Mouse (Mus musculus) macrophage (primary cell): ENCODE data around the gene Rrp36. TPM values are rescaled to one million over a fixed set of nuclear protein-coding genes. Genes with fewer than 3 reads are reported as not detected.

Experiments
- H3K27ac ChIP-seq: fragments of 350-480 bp; formaldehyde crosslinking; 2 replicates; pipeline ENCODE4 v1.9.0; 2021
- H3K36me3 ChIP-seq: fragments of 350-480 bp; formaldehyde crosslinking; 2 replicates; pipeline ENCODE4 v1.9.0; 2021; ENCODE audit errors: inconsistent target
- H3K4me3 ChIP-seq: fragments of 350-480 bp; formaldehyde crosslinking; 2 replicates; pipeline ENCODE4 v1.9.0; 2021; ENCODE audit errors: inconsistent target
- H3K79me2 ChIP-seq: fragments of 350-480 bp; formaldehyde crosslinking; 2 replicates; pipeline ENCODE4 v1.9.0; 2021; ENCODE audit errors: inconsistent target
- WGBS: methylation state at CpG from one replicate; pipeline ENCODE4 v1.1.7; 2026; ENCODE audit warnings: inconsistent platforms; ENCODE audit not compliant: missing documents; 5-methylcytosine and 5-hydroxymethylcytosine counted together
- polyA plus RNA-seq: library from polyadenylated mRNA; stranded (reverse); fragments of 250-400 nt; gene quantifications from 3 replicates; pipeline ENCODE4 v1.2.4, GENCODE M21; 2018; ENCODE audit warnings: inconsistent platforms
- total RNA-seq, 78 experiments: library from RNA; depleted of rRNA; stranded (reverse); fragments of 250-400 nt; gene quantifications; 1 replicate in 9 of 78; 2 replicates in 24 of 78; 3 replicates in 43 of 78; 4 replicates in 2 of 78; pipeline ENCODE4 v1.2.4; 2018; ENCODE audit warnings: inconsistent platforms in 56 of 78

The Rrp36 gene
- 10 to 100 TPM in 24 of 26 experiments, 1 to 10 TPM in 2; 7.2 to 26.0 (median 17.8) TPM for total RNA-seq (2018; cell fraction: chromatin; rRNA removed)
- 10 to 100 TPM; 23.3 to 43.0 (median 35.7) TPM for total RNA-seq (2018; cell fraction: cytosol; rRNA removed)
- 10 to 100 TPM; 10.2 to 32.5 (median 19.9) TPM for total RNA-seq (2018; cell fraction: nucleus; rRNA removed)
- polyA plus RNA-seq: 30.5 to 52.1 TPM (median 39.7 TPM) in 3 replicates

GRCm38 (mm10) chr17:46673850-46674529 is at the start of gene Rrp36:
TSS of gene Rrp36 (minus strand) at chr17:46674352.
- 1% methylated on average over 42 of the region's 43 CpGs for WGBS
- Histone ChIP-seq H3K27ac (peak within 1 kb of the TSS; percentile 62), H3K79me2 (peaks cover 54% of the 10 kb centered on the region), H3K36me3 (peaks cover 47% of the 10 kb centered on the region), H3K4me3 (peak within 1 kb of the TSS; percentile 91)

GRCm38 (mm10) chr17:46721077-46721476 is 46.9 kb upstream of the Rrp36 start:
- 97% methylated on average over 7 of the region's 7 CpGs for WGBS
- Histone ChIP-seq H3K36me3 (peaks cover 15% of the 10 kb centered on the region; the same call in 1 of the 2 replicates), H3K79me2 (no peaks in the 10 kb centered on the region), H3K27ac (no peak overlapping the region), H3K4me3 (no peak overlapping the region)

- WGBS: 95% methylated on average over 9 of the region's 11 CpGs
- H3K36me3 ChIP-seq: peaks cover 21% of the 10 kb centered on the region
- H3K4me3 ChIP-seq: no peak overlapping the region
Observed at GRCm38 (mm10) chr17:46714756-46715481, 40.8 kb upstream of the Rrp36 start.

GRCm38 (mm10) chr17:46713849-46714248 is 39.7 kb upstream of the Rrp36 start:
- no peak overlapping the region for H3K27ac ChIP-seq
- WGBS: 92% methylated on average over 9 of the region's 9 CpGs
- H3K79me2 ChIP-seq: peaks cover 21% of the 10 kb centered on the region
- no peak overlapping the region for H3K4me3 ChIP-seq
- H3K36me3 ChIP-seq: peaks cover 21% of the 10 kb centered on the region

More at GRCm38 (mm10) chr17:46714756-46715481, 40.8 kb upstream of the Rrp36 start:
- Histone ChIP-seq H3K27ac (no peak overlapping the region), H3K79me2 (peaks cover 21% of the 10 kb centered on the region)

GRCm38 (mm10) chr17:46712442-46712841 is 38.3 kb upstream of the Rrp36 start:
- Histone ChIP-seq H3K27ac (peak overlapping the region; percentile 8; the same call in 1 of the 2 replicates), H3K4me3 (peak overlapping the region; percentile 61), H3K36me3 (peaks cover 21% of the 10 kb centered on the region), H3K79me2 (peaks cover 21% of the 10 kb centered on the region)
- 13% methylated on average over 7 of the region's 7 CpGs for WGBS

GRCm38 (mm10) chr17:46711612-46712271 is 37.6 kb upstream of the Rrp36 start:
- peak overlapping the region; percentile 8; the same call in 1 of the 2 replicates for H3K27ac ChIP-seq
- peak overlapping the region; percentile 61 for H3K4me3 ChIP-seq
- 1% methylated on average over 72 of the region's 76 CpGs for WGBS
- peaks cover 21% of the 10 kb centered on the region for H3K36me3 ChIP-seq
- peaks cover 21% of the 10 kb centered on the region for H3K79me2 ChIP-seq

- WGBS: 7% methylated on average over 36 of the region's 36 CpGs
- H3K79me2 ChIP-seq: peaks cover 21% of the 10 kb centered on the region
- peaks cover 21% of the 10 kb centered on the region for H3K36me3 ChIP-seq
- H3K27ac ChIP-seq: peak within 1 kb of the TSS; percentile 10; the same call in 1 of the 2 replicates
- peak within 1 kb of the TSS; percentile 61 for H3K4me3 ChIP-seq
Observed at GRCm38 (mm10) chr17:46710959-46711597, 36.9 kb upstream of the Rrp36 start, which contains the start of gene Pex6. TSS of gene Pex6 (plus strand) at chr17:46711463.

- 98% methylated on average over 14 of the region's 14 CpGs for WGBS
- Histone ChIP-seq H3K27ac (no peak overlapping the region), H3K4me3 (no peak overlapping the region), H3K36me3 (no peaks in the 10 kb centered on the region), H3K79me2 (peaks cover 28% of the 10 kb centered on the region)
Observed at GRCm38 (mm10) chr17:46706375-46707089, 32.4 kb upstream of the Rrp36 start.

GRCm38 (mm10) chr17:46704887-46705835 is 31.0 kb upstream of the Rrp36 start, which contains the start of gene Ppp2r5d:
TSS of gene Ppp2r5d (minus strand) at chr17:46705111.
- Histone ChIP-seq H3K79me2 (peaks cover 40% of the 10 kb centered on the region), H3K27ac (peak within 1 kb of the TSS; percentile 4; the same call in 1 of the 2 replicates), H3K4me3 (peak within 1 kb of the TSS; percentile 53), H3K36me3 (no peaks in the 10 kb centered on the region)
- 3% methylated on average over 48 of the region's 48 CpGs for WGBS

GRCm38 (mm10) chr17:46703971-46704886 is 30.1 kb upstream of the Rrp36 start:
- 7% methylated on average over 40 of the region's 41 CpGs for WGBS
- no peak overlapping the region for H3K27ac ChIP-seq
- peak overlapping the region; percentile 53 for H3K4me3 ChIP-seq
- peaks cover 40% of the 10 kb centered on the region for H3K79me2 ChIP-seq
- H3K36me3 ChIP-seq: no peaks in the 10 kb centered on the region

- H3K4me3 ChIP-seq: no peak overlapping the region
- peaks cover 43% of the 10 kb centered on the region for H3K79me2 ChIP-seq
- no peaks in the 10 kb centered on the region for H3K36me3 ChIP-seq
- H3K27ac ChIP-seq: no peak overlapping the region
- WGBS: 97% methylated on average over 5 of the region's 5 CpGs
Observed at GRCm38 (mm10) chr17:46702506-46702905, 28.4 kb upstream of the Rrp36 start.

GRCm38 (mm10) chr17:46702100-46702499 is 27.9 kb upstream of the Rrp36 start:
- peaks cover 45% of the 10 kb centered on the region for H3K79me2 ChIP-seq
- no peak overlapping the region for H3K27ac ChIP-seq
- WGBS: 97% methylated on average over 12 of the region's 12 CpGs
- H3K36me3 ChIP-seq: no peaks in the 10 kb centered on the region
- H3K4me3 ChIP-seq: no peak overlapping the region
